Mouse (Mus musculus) urinary bladder, postnatal 25 days (tissue): ENCODE measurements around the gene Hist1h4a.
A peak's percentile ranks its signal among the peaks of the same experiment; 100 is the strongest.
"Not testable (repeated sequence)": the region's sequence is repeated elsewhere in the genome, so short reads cannot be mapped to it uniquely, and the experiment has no call there.

Experiments
- DNase-seq: peaks from one replicate; pipeline ENCODE4 v3.0.0; 2022; ENCODE audit warnings: low spot score

Hist1h4a gene

GRCm38 (mm10) chr13:23760972-23761864 is at the start of gene Hist1h4a:
Gene Hist1h4a (minus strand): TSS chr13:23761230.
- DNase-seq, result peak; percentile 97

GRCm38 (mm10) chr13:23806422-23807052 is 45.5 kb upstream of the Hist1h4a start, which contains the start of gene Slc17a2:
Gene Slc17a2 (plus strand): TSS chr13:23806993.
- no peak for DNase-seq

GRCm38 (mm10) chr13:23804532-23804931 is 43.5 kb upstream of the Hist1h4a start:
- no peak for DNase-seq

- no peak for DNase-seq
These were observed 38.4 kb upstream of the Hist1h4a start for GRCm38 (mm10) chr13:23799405-23799804.

- peak; percentile 27 for DNase-seq
These were observed 31.5 kb upstream of the Hist1h4a start for GRCm38 (mm10) chr13:23792520-23792919.

- no peak for DNase-seq
These were observed 18.0 kb upstream of the Hist1h4a start for GRCm38 (mm10) chr13:23779025-23779424.

- DNase-seq, result no peak
These were observed 17.3 kb upstream of the Hist1h4a start for GRCm38 (mm10) chr13:23778339-23778738.

- no peak for DNase-seq
These were observed 11.7 kb upstream of the Hist1h4a start for GRCm38 (mm10) chr13:23772561-23773313.

- not testable (repeated sequence) for DNase-seq
These were observed 8.6 kb upstream of the Hist1h4a start, which contains the start of gene Trim38 for GRCm38 (mm10) chr13:23769613-23770012. Gene Trim38 (plus strand): TSS chr13:23769913.

- DNase-seq, result no peak
These were observed 7.9 kb upstream of the Hist1h4a start for GRCm38 (mm10) chr13:23768834-23769397.

- no peak for DNase-seq
These were observed 5.7 kb upstream of the Hist1h4a start for GRCm38 (mm10) chr13:23766772-23767171.

- DNase-seq, result no peak
These were observed 4.1 kb upstream of the Hist1h4a start for GRCm38 (mm10) chr13:23765172-23765513.

- no peak for DNase-seq
These were observed 3.5 kb upstream of the Hist1h4a start for GRCm38 (mm10) chr13:23764324-23765171.

GRCm38 (mm10) chr13:23763586-23764323 is 2.7 kb upstream of the Hist1h4a start, which contains the start of gene Hist1h1a:
Gene Hist1h1a (plus strand): TSS chr13:23763666.
- DNase-seq, result peak; percentile 55

GRCm38 (mm10) chr13:23763242-23763585 is 2.2 kb upstream of the Hist1h4a start:
- DNase-seq, result no peak

- peak; percentile 42 for DNase-seq
These were observed 1.1 kb upstream of the Hist1h4a start, which contains the start of gene Hist1h3a for GRCm38 (mm10) chr13:23761871-23762821. Gene Hist1h3a (minus strand): TSS chr13:23762386.

- DNase-seq, result no peak
These were observed 624 bp downstream of the Hist1h4a start for GRCm38 (mm10) chr13:23760240-23760971.

- no peak for DNase-seq
These were observed 1.2 kb downstream of the Hist1h4a start for GRCm38 (mm10) chr13:23759916-23760239.
